8 mouse cellular contexts compared by ENCODE assay signal in the genomic region with DNA sequence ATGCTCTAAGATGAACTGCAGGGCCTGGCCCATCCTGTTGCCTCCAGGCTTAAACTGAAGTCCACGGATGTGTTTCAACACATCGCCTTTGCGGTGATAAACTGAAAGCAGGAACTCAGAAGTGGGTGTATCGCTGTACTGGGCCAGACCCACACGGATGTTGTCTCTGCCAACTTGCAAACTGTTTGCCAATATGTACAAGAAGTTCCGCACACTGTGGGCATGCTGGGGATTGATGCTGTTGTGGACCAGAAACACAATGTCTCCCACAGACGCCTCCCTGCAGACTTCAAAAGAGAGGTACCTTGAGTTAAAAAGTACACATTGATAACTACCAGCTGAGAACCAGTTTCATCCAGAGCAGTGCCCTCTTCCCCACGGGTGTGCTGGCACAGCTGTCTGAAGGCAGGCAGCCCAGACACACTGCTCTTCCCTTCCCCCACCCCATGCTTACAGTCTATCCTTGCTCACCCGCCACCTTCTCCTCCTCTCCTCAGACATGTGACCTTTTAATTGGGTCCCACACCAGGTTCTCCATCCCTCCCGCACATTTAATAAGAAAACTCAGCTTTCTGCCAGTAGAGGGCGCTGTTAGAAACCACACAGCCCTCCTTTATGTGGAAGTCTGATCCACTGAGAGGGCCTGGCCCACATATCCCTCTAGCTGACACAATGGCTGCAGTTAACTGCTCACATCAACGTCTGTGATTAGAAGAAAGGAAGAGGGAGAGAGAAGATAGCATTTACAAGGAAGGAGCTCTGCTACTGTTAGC. TPM values are rescaled to one million over a fixed set of nuclear protein-coding genes. Genes with fewer than 3 reads are reported as not detected.
A peak's percentile ranks its signal among the peaks of the same experiment; 100 is the strongest.
DNase-seq lines count a peak whose midpoint lies in the region; ATAC-seq and TF ChIP-seq lines count a peak whose summit lies in the region.

No protein-coding gene starts in this region.

- DNase-seq in cerebellum, adult 2 months: peak; percentile 15 to 28
- no peak for DNase-seq in cerebellum, adult 8-10 months
- peak; percentile 46 for DNase-seq in 416B (ENCODE audit: low read depth)
- DNase-seq in adrenal gland, postnatal 36 days: peak; percentile 13 to 53
- DNase-seq in layer of hippocampus, adult 2 months (ENCODE audit: low spot score in 2 of 2): peak; percentile 19 to 39
- DNase-seq in mesoderm, embryonic 11.5 days (ENCODE audit: low read depth, low spot score): peak; percentile 62
- DNase-seq in testis, postnatal 10 days (ENCODE audit: low spot score): peak; percentile 57

- H3K9me3 ChIP-seq in forebrain, embryonic 16.5 days (ENCODE audit: control insufficient read depth, low read length): no peaks in the 10 kb centered on the region

- H3K4me3 ChIP-seq in cerebellum, adult 2 months (replicated peaks; ENCODE audit: insufficient read depth, low read depth, low read length): no peak overlapping the region
- no peak overlapping the region for H3K4me3 ChIP-seq in forebrain, embryonic 16.5 days (replicated peaks; ENCODE audit: low read length)
- H3K4me3 ChIP-seq in layer of hippocampus, adult 2 months: no peak overlapping the region

- 47% methylated on average over 12 of the region's 12 CpGs for WGBS in cerebellum, adult 2 months
- WGBS in forebrain, embryonic 16.5 days: 55% methylated on average over 12 of the region's 12 CpGs

- H3K27ac ChIP-seq in cerebellum, adult 2 months (ENCODE audit: insufficient read depth, low read length): no peak overlapping the region
- H3K27ac ChIP-seq in forebrain, embryonic 16.5 days (ENCODE audit: low read length): no peak overlapping the region
- no peak overlapping the region for H3K27ac ChIP-seq in layer of hippocampus, adult 2 months

- peaks cover 14% of the 10 kb centered on the region for H3K4me1 ChIP-seq in cerebellum, adult 2 months (ENCODE audit: control insufficient read depth, insufficient read depth, low read length)
- H3K4me1 ChIP-seq in forebrain, embryonic 16.5 days (replicated peaks; ENCODE audit: control insufficient read depth, insufficient read depth, low read length): no peaks in the 10 kb centered on the region

- H3K9ac ChIP-seq in forebrain, embryonic 16.5 days (replicated peaks; ENCODE audit: low read depth, low read length): no peak overlapping the region

- TF ChIP-seq CTCF in cerebellum, adult 2 months (IDR thresholded peaks at IDR 0.05; ENCODE audit: borderline replicate concordance, insufficient read depth, low read depth, low read length): peak; percentile 36; the same call in 1 of the 2 replicates
- TF ChIP-seq CTCF in layer of hippocampus, adult 2 months (conservative IDR thresholded peaks at IDR 0.05): peak; percentile 83

- no peak overlapping the region for H3K4me2 ChIP-seq in forebrain, embryonic 16.5 days (ENCODE audit: low read length)

- TF ChIP-seq POLR2A in cerebellum, adult 2 months (IDR thresholded peaks at IDR 0.05; ENCODE audit: borderline replicate concordance, insufficient read depth, low read length): no peak

- no peaks in the 10 kb centered on the region for H3K36me3 ChIP-seq in forebrain, embryonic 16.5 days (ENCODE audit: control insufficient read depth, insufficient read depth)

- ATAC-seq in forebrain, embryonic 16.5 days: peak; percentile 54; the same call in 1 of the 2 replicates

- H3K27me3 ChIP-seq in cerebellum, adult 2 months (ENCODE audit: control insufficient read depth, insufficient read depth, low read length): no peaks in the 10 kb centered on the region
- no peaks in the 10 kb centered on the region for H3K27me3 ChIP-seq in forebrain, embryonic 16.5 days (replicated peaks; ENCODE audit: control insufficient read depth, insufficient read depth, low read length)

RNA-seq across cellular contexts. Expression of gene Col6a4, which starts 16.1 kb away (rescaled TPM):
- 0.30 and 1.1 TPM in 2 replicates for polyA plus RNA-seq in cerebellum, adult 2 months (2012; rRNA removed)
- under 1 TPM; 0.36 to 0.46 TPM for total RNA-seq in adrenal gland, postnatal 36 days (2021)
- 0.70 and 1.1 TPM in 2 replicates for polyA plus RNA-seq in forebrain, embryonic 16.5 days (2015; fragmentation: Nextera tagmentation; extraction: Ambion mirVana)
- 1 to 10 TPM in 1 of 2 experiments, under 1 TPM in 1; 0.76 to 2.1 TPM for total RNA-seq in layer of hippocampus, adult 2 months (2021)
